Mouse (Mus musculus): Measurements from ENCODE around the gene Chrdl2.

GRCm38 (mm10) chr7:99965020-99965841, 40.7 kb upstream of the Chrdl2 start:
- no peak for TF ChIP-seq CTCF (IDR thresholded peaks at IDR 0.05; ENCODE audit: borderline replicate concordance, insufficient read depth, low read length)
- no peak for TF ChIP-seq POLR2A (IDR thresholded peaks at IDR 0.05; ENCODE audit: low read depth, low read length)

Measured in embryonic fibroblast, embryonic 13.5 days (primary cell).